Mouse (Mus musculus): Measurements from ENCODE around the gene Pld1.

Pld1 gene

GRCm38 (mm10) chr3:27938381-27939323 is at the start of gene Pld1:
Gene Pld1, plus strand, starts transcription at chr3:27938695.
- peak within 1 kb of the TSS; percentile 84 for H3K4me3 ChIP-seq (replicated peaks; ENCODE audit: low read length)
- no peak for TF ChIP-seq CTCF (conservative IDR thresholded peaks at IDR 0.05; ENCODE audit: low read length)
- TF ChIP-seq NANOG (IDR thresholded peaks at IDR 0.05; ENCODE audit: borderline replicate concordance, low read length), result no peak
- no peak for TF ChIP-seq POU5F1 (IDR thresholded peaks at IDR 0.05; ENCODE audit: borderline replicate concordance, low read length)
- no peaks in the 10 kb centered on the region for H3K9me3 ChIP-seq (ENCODE audit: low read length)
- H3K4me1 ChIP-seq (replicated peaks; ENCODE audit: low read depth, low read length), result peaks cover 48% of the 10 kb centered on the region
- peaks cover 26% of the 10 kb centered on the region for H3K27me3 ChIP-seq (ENCODE audit: insufficient read depth, low read length)
- no peaks in the 10 kb centered on the region for H3K36me3 ChIP-seq (ENCODE audit: insufficient read depth, low read length)

- no peaks in the 10 kb centered on the region for H3K36me3 ChIP-seq (ENCODE audit: insufficient read depth, low read length)
- TF ChIP-seq POU5F1 (IDR thresholded peaks at IDR 0.05; ENCODE audit: borderline replicate concordance, low read length), result no peak
- no peak for TF ChIP-seq CTCF (conservative IDR thresholded peaks at IDR 0.05; ENCODE audit: low read length)
- TF ChIP-seq NANOG (IDR thresholded peaks at IDR 0.05; ENCODE audit: borderline replicate concordance, low read length), result no peak
Observed at GRCm38 (mm10) chr3:27896318-27896892, 42.1 kb upstream of the Pld1 start, which contains the start of gene Tmem212. Gene Tmem212, minus strand, starts transcription at chr3:27896368.

GRCm38 (mm10) chr3:27898178-27898577 is 40.3 kb upstream of the Pld1 start:
- Histone ChIP-seq H3K9me3 (ENCODE audit: low read length) (no peaks in the 10 kb centered on the region), H3K4me3 (replicated peaks; ENCODE audit: low read length) (no peak overlapping the region), H3K36me3 (ENCODE audit: insufficient read depth, low read length) (no peaks in the 10 kb centered on the region), H3K4me1 (replicated peaks; ENCODE audit: low read depth, low read length) (peaks cover 15% of the 10 kb centered on the region), H3K27me3 (ENCODE audit: insufficient read depth, low read length) (0 out of 2 replicates have a peak, but pooled peaks cover 7% of the 10 kb centered on the region)
- TF ChIP-seq CTCF (conservative IDR thresholded peaks at IDR 0.05; ENCODE audit: low read length) (no peak), POU5F1 (IDR thresholded peaks at IDR 0.05; ENCODE audit: borderline replicate concordance, low read length) (no peak), NANOG (IDR thresholded peaks at IDR 0.05; ENCODE audit: borderline replicate concordance, low read length) (no peak)

More at GRCm38 (mm10) chr3:27896318-27896892, 42.1 kb upstream of the Pld1 start, which contains the start of gene Tmem212:
- H3K4me1 ChIP-seq (replicated peaks; ENCODE audit: low read depth, low read length), result peaks cover 15% of the 10 kb centered on the region
- H3K4me3 ChIP-seq (replicated peaks; ENCODE audit: low read length), result no peak within 1 kb of the TSS
- H3K27me3 ChIP-seq (ENCODE audit: insufficient read depth, low read length), result no peaks in the 10 kb centered on the region
- no peaks in the 10 kb centered on the region for H3K9me3 ChIP-seq (ENCODE audit: low read length)

- Histone ChIP-seq H3K4me1 (replicated peaks; ENCODE audit: low read depth, low read length) (peaks cover 15% of the 10 kb centered on the region), H3K27me3 (ENCODE audit: insufficient read depth, low read length) (0 out of 2 replicates have a peak, but pooled peaks cover 9% of the 10 kb centered on the region), H3K36me3 (ENCODE audit: insufficient read depth, low read length) (no peaks in the 10 kb centered on the region), H3K9me3 (ENCODE audit: low read length) (no peaks in the 10 kb centered on the region), H3K4me3 (replicated peaks; ENCODE audit: low read length) (no peak overlapping the region)
- TF ChIP-seq POU5F1 (IDR thresholded peaks at IDR 0.05; ENCODE audit: borderline replicate concordance, low read length) (no peak), NANOG (IDR thresholded peaks at IDR 0.05; ENCODE audit: borderline replicate concordance, low read length) (no peak), CTCF (conservative IDR thresholded peaks at IDR 0.05; ENCODE audit: low read length) (no peak)
Observed at GRCm38 (mm10) chr3:27899012-27899726, 39.3 kb upstream of the Pld1 start.

GRCm38 (mm10) chr3:27901846-27902245 is 36.6 kb upstream of the Pld1 start:
- Histone ChIP-seq H3K9me3 (ENCODE audit: low read length) (no peaks in the 10 kb centered on the region), H3K4me1 (replicated peaks; ENCODE audit: low read depth, low read length) (peaks cover 2% of the 10 kb centered on the region), H3K27me3 (ENCODE audit: insufficient read depth, low read length) (0 out of 2 replicates have a peak, but pooled peaks cover 9% of the 10 kb centered on the region), H3K4me3 (replicated peaks; ENCODE audit: low read length) (no peak overlapping the region), H3K36me3 (ENCODE audit: insufficient read depth, low read length) (no peaks in the 10 kb centered on the region)
- TF ChIP-seq CTCF (conservative IDR thresholded peaks at IDR 0.05; ENCODE audit: low read length) (peak; percentile 93), NANOG (IDR thresholded peaks at IDR 0.05; ENCODE audit: borderline replicate concordance, low read length) (no peak)

GRCm38 (mm10) chr3:27904659-27905330 is 33.7 kb upstream of the Pld1 start:
- Histone ChIP-seq H3K4me1 (replicated peaks; ENCODE audit: low read depth, low read length) (no peaks in the 10 kb centered on the region), H3K27me3 (ENCODE audit: insufficient read depth, low read length) (0 out of 2 replicates have a peak, but pooled peaks cover 9% of the 10 kb centered on the region), H3K4me3 (replicated peaks; ENCODE audit: low read length) (no peak overlapping the region), H3K9me3 (ENCODE audit: low read length) (no peaks in the 10 kb centered on the region), H3K36me3 (ENCODE audit: insufficient read depth, low read length) (no peaks in the 10 kb centered on the region)
- TF ChIP-seq NANOG (IDR thresholded peaks at IDR 0.05; ENCODE audit: borderline replicate concordance, low read length), result no peak
- no peak for TF ChIP-seq POU5F1 (IDR thresholded peaks at IDR 0.05; ENCODE audit: borderline replicate concordance, low read length)
- no peak for TF ChIP-seq CTCF (conservative IDR thresholded peaks at IDR 0.05; ENCODE audit: low read length)

- Histone ChIP-seq H3K36me3 (ENCODE audit: insufficient read depth, low read length) (no peaks in the 10 kb centered on the region), H3K4me1 (replicated peaks; ENCODE audit: low read depth, low read length) (no peaks in the 10 kb centered on the region), H3K27me3 (ENCODE audit: insufficient read depth, low read length) (0 out of 2 replicates have a peak, but pooled peaks cover 9% of the 10 kb centered on the region), H3K9me3 (ENCODE audit: low read length) (peaks cover 7% of the 10 kb centered on the region; the same call in 1 of the 2 replicates), H3K4me3 (replicated peaks; ENCODE audit: low read length) (no peak overlapping the region)
- TF ChIP-seq CTCF (conservative IDR thresholded peaks at IDR 0.05; ENCODE audit: low read length) (no peak), NANOG (IDR thresholded peaks at IDR 0.05; ENCODE audit: borderline replicate concordance, low read length) (no peak), POU5F1 (IDR thresholded peaks at IDR 0.05; ENCODE audit: borderline replicate concordance, low read length) (no peak)
Observed at GRCm38 (mm10) chr3:27906647-27907209, 31.8 kb upstream of the Pld1 start.
